Mouse (Mus musculus): ENCODE results near the gene 4930402H24Rik.

Gene 4930402H24Rik

DNA sequence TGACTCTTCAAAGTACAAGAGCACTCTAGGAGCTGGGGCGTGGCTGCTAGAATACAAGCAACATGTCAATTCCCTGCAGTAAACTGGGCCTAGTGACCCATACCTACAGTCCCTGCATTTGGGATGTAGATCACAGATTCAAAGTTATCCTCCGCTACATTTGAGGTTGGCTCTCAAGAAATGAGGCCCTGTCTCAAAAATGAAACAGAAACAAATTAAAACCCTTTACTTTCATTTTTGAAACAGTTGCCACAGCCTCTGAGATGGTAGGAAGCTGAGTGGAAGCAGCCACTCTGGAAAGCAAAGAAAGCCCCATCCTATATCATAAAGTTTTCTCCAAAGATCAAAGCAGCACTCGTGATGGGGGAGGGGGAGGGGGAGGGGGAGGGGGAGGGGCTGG lies 172.8 kb downstream of the 4930402H24Rik start:
- DNase-seq (ENCODE audit: inconsistent ontology term) = no peak

GRCm38 (mm10) chr2:130731855-130732254 lies 174.4 kb downstream of the 4930402H24Rik start:
- DNase-seq (ENCODE audit: inconsistent ontology term) = no peak

DNA sequence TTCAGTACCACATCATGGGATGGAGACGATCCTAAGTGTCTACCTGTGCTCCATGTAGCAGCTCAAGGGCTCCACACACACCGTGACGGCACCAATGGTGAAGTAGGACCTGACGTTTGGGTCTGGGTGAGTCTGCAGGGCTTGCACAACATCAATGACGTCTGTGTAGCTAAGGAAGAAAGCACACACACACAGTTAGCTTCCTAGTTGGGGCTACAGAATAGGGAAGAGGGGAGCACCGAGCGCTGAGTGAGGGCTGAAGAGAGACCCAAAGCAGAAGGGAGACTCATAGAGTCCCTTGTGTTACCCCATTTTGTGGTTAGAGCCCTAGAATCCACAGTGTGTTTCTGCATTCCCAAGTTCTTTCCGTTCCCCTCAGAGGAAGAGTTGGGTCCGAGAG lies 175.5 kb downstream of the 4930402H24Rik start:
- DNase-seq (ENCODE audit: inconsistent ontology term) = no peak

- no peak for DNase-seq (ENCODE audit: inconsistent ontology term)
Measured at GRCm38 (mm10) chr2:130728906-130729585, 177.2 kb downstream of the 4930402H24Rik start.

DNA sequence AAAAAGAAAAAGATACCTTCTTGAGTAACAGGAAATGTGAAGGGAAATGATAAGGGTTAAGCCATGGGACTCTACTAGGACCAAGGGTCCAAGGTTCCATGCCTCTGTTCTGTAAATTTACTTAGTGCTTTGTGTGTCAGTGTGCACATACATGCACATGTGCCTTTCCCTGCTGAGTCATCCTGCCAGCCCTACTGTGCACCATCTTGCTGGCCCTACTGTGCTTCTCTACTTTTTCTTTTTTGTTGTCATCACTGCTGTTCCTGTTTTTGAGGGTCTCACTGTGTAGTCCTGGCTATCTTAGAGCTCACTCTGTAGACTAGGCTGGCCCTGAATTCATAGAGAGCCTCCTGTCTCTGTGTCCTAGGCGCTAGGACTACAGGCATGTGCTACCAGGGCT lies 178.5 kb downstream of the 4930402H24Rik start:
- DNase-seq (ENCODE audit: inconsistent ontology term) = no peak

GRCm38 (mm10) chr2:130724369-130724768 lies 181.8 kb downstream of the 4930402H24Rik start:
- no peak for DNase-seq (ENCODE audit: inconsistent ontology term)

DNA sequence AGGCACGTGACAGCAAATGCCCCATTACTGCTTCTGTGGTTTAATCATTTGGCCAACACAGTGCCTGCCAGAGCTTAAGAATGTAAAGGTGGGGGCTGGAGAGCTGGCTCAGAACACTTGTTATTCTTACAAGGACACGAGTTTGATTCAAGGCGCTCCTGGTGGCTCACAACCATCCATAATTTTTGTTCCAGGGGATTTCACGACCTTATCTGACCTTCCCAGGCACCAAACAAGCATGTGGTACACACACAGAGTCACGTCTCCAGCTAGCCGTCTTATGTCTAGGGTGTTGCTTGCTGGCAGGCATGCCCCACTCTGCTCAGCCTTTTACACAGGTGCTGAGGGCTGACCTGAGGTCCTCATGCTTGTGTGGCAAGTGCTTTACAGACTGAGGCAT lies 188.3 kb downstream of the 4930402H24Rik start:
- no peak for DNase-seq (ENCODE audit: inconsistent ontology term)

DNA sequence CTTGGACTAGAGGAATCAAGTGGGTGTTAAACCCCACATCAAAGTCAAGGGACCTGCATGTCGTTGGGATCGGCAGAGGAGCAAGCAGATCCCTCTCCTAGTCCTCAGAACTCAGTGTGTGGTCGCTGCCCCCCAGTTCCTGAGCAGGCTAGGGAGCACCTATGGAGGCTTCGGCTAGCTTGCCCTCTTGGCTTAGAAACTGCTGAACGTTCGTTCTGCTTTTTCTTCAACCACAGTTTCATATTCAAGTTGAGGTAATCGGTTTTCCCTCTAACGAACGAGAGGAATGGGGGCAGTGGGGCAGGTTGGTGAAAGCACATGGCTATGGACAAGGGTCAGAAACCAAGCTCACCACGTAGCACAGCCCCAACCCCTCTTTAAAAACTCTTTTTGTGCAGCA lies 199.1 kb downstream of the 4930402H24Rik start:
- DNase-seq (ENCODE audit: inconsistent ontology term) = no peak

- no peak for DNase-seq (ENCODE audit: inconsistent ontology term)
Measured at GRCm38 (mm10) chr2:130706602-130707001, 199.6 kb downstream of the 4930402H24Rik start.

- DNase-seq (ENCODE audit: inconsistent ontology term) = no peak
Measured at GRCm38 (mm10) chr2:130705178-130705577, 201.0 kb downstream of the 4930402H24Rik start.

GRCm38 (mm10) chr2:130704040-130705001 lies 201.9 kb downstream of the 4930402H24Rik start:
- no peak for DNase-seq (ENCODE audit: inconsistent ontology term)

DNA sequence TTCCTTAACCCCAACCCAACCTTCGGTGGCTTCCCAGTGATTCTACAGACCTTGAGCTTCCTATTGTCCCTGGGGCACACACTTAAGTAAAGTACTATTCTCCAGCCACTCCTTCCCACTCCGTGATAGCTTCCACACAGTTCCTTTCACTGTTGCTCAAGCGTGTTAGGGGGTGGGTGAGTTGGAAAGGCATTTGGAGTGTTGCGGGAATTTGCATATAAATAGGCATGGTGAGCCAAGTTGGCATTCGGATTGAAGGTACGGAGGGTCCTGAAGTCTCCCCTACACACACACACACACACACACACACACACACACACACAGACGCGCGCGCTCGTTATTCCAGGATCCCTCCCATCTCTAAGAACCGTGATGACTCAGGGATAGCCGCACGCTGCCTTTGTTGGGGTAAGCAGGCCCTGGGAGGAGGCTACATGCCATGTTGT lies 208.4 kb downstream of the 4930402H24Rik start:
- peak; percentile 72 for DNase-seq (ENCODE audit: inconsistent ontology term)

GRCm38 (mm10) chr2:130697153-130697810 lies 208.9 kb downstream of the 4930402H24Rik start, which contains the start of gene Slc4a11:
Gene Slc4a11 (minus strand): TSS chr2:130697519.
- DNase-seq (ENCODE audit: inconsistent ontology term) = peak; percentile 83

GRCm38 (mm10) chr2:130696700-130697152 lies 209.5 kb downstream of the 4930402H24Rik start:
- DNase-seq (ENCODE audit: inconsistent ontology term) = no peak

DNA sequence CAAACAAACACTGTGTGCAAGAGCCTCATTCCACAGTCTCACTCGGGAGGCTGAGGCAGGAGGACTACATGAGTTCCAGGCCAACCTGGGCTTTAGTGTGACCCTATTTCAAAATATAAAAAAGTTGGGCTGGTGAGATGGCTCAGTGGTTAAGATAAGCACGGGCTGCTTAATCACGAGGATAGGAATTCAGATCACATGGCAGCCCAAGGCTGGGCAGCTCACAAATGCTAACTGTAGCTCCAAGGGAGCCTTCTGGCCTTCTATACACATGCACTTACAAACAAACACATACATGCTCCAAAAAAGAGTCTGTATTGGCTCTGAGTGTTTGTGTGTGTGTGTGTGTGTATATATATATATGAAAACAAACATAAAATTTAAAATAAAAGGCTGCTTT lies 212.6 kb downstream of the 4930402H24Rik start:
- no peak for DNase-seq (ENCODE audit: inconsistent ontology term)

DNA sequence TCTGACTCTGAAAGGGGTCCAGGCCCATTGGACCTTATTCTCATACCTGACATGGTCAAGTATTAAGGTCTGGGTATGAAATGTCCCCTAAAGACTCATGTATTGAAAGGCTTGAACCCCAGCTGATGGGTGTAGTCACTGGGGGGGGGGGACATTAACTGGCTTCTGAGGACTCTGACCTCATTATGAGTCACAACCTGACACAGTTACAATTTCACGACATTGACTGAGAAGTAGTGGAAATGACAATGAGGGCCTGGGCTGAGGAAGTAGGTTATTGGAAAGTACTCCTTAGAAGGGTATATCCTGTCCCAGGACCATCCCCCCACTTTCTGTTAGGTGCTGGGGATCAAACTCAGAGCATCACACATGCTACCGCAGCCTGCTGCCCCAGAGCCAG lies 217.2 kb downstream of the 4930402H24Rik start:
- peak; percentile 37 for DNase-seq (ENCODE audit: inconsistent ontology term)

GRCm38 (mm10) chr2:130685426-130685825 lies 220.8 kb downstream of the 4930402H24Rik start:
- no peak for DNase-seq (ENCODE audit: inconsistent ontology term)

GRCm38 (mm10) chr2:130681531-130681930 lies 224.7 kb downstream of the 4930402H24Rik start:
- DNase-seq (ENCODE audit: inconsistent ontology term) = peak; percentile 45

GRCm38 (mm10) chr2:130679899-130680298 lies 226.3 kb downstream of the 4930402H24Rik start:
- no peak for DNase-seq (ENCODE audit: inconsistent ontology term)

GRCm38 (mm10) chr2:130679154-130679553 lies 227.1 kb downstream of the 4930402H24Rik start:
- no peak for DNase-seq (ENCODE audit: inconsistent ontology term)

GRCm38 (mm10) chr2:130677211-130677610 lies 229.0 kb downstream of the 4930402H24Rik start:
- DNase-seq (ENCODE audit: inconsistent ontology term) = no peak

DNA sequence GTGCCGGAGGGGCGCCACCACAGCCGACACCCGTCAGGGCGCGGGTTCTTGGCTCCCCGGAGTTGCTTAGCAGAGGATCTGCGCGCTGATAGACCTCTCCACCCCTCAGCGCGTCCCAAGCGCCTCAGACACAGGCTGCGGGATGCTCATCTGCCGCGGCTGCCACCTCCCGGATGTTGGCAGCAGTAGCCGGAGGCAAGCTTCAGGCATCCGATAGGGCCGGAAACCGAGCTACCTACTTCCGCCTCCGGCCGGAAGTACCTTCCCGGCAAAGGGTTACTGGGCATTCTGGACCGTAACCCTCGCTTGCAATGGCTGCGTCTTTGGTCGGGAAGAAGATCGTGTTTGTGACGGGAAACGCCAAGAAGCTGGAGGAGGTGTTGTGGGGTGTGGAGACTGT lies 238.6 kb downstream of the 4930402H24Rik start, which contains the start of gene Itpa:
Gene Itpa, plus strand, starts transcription at position 52 of the 400 bp plus-strand sequence.
- DNase-seq (ENCODE audit: inconsistent ontology term) = peak; percentile 89

All from Muller cell, postnatal 12 days (primary cell).